Mouse (Mus musculus) MEL (cell line): ENCODE results near the gene Ttll6.

Experiments
- CTCF ChIP-seq, 3 experiments: IDR thresholded peaks in 2 of 3; conservative IDR thresholded peaks in 1 of 3; 2 replicates each; pipeline ENCODE4 v1.5.1; 2011 to 2012; ENCODE audit warnings: low read length in 3 of 3, low read depth in 2 of 3, mild to moderate bottlenecking in 2 of 3, improper control_type of control experiment in 1 of 3, inconsistent platforms in 1 of 3, mixed read lengths in 1 of 3, moderate library complexity in 1 of 3; ENCODE audit not compliant: control insufficient read depth in 1 of 3, insufficient read depth in 1 of 3, poor library complexity in 1 of 3, severe bottlenecking in 1 of 3
- NELFE ChIP-seq: IDR thresholded peaks from 2 replicates; pipeline ENCODE4 v1.6.1; 2011; ENCODE audit warnings: low read depth, low read length, improper control_type of control experiment
- POLR2AphosphoS2 ChIP-seq: IDR thresholded peaks from 2 replicates; pipeline ENCODE4 v1.6.1; 2011; ENCODE audit warnings: low read length, improper control_type of control experiment

GRCm38 (mm10) chr11:96169016-96169415, 35.4 kb downstream of the Ttll6 start:
- TF ChIP-seq POLR2AphosphoS2 (no peak), CTCF (IDR thresholded peaks at IDR 0.05 in 2 of 3, conservative IDR thresholded peaks at IDR 0.05 in 1 of 3; ENCODE audit: control insufficient read depth in 1 of 3, insufficient read depth in 1 of 3, low read depth in 2 of 3, low read length in 3 of 3, poor library complexity in 1 of 3, severe bottlenecking in 1 of 3) (no peak), NELFE (no peak)
